Mouse (Mus musculus) megakaryocyte, embryonic 14.5 days (primary cell): Measurements from ENCODE around the gene Rasgef1c.

Source experiments
- FLI1 ChIP-seq: IDR thresholded peaks from 2 replicates; pipeline ENCODE4 v1.6.1; 2012; ENCODE audit warnings: low read length, inconsistent platforms, mixed read lengths
- GATA1 ChIP-seq: IDR thresholded peaks from 3 replicates; pipeline ENCODE4 v1.6.1; 2012; ENCODE audit warnings: mixed read lengths, low read length, inconsistent platforms, borderline replicate concordance

GRCm38 (mm10) chr11:49934322-49934721 lies 32.7 kb downstream of the Rasgef1c start:
- no peak for TF ChIP-seq GATA1
- no peak for TF ChIP-seq FLI1
